Mouse (Mus musculus) testis, adult 2 months (tissue): ENCODE data around the gene Vps51. TPM values are rescaled to one million over a fixed set of nuclear protein-coding genes. Genes with fewer than 3 reads are reported as not detected.

Source experiments
- H3K27ac ChIP-seq: fragments of 200-500 bp; 2 replicates; pipeline ENCODE4 v1.5.1; 2012; ENCODE audit warnings: low read depth, low read length; ENCODE audit not compliant: control insufficient read depth, insufficient read depth
- H3K27me3 ChIP-seq: fragments of 200-500 bp; 2 replicates; pipeline ENCODE4 v1.6.1; 2012; ENCODE audit warnings: mild to moderate bottlenecking, low read length, moderate library complexity; ENCODE audit not compliant: control insufficient read depth, insufficient read depth
- H3K36me3 ChIP-seq: fragments of 200-500 bp; 2 replicates; pipeline ENCODE4 v1.6.1; 2012; ENCODE audit warnings: mild to moderate bottlenecking, low read length; ENCODE audit not compliant: control insufficient read depth, insufficient read depth
- H3K4me1 ChIP-seq: fragments of 200-500 bp; 2 replicates; pipeline ENCODE4 v1.6.1; 2012; ENCODE audit warnings: low read length; ENCODE audit not compliant: control insufficient read depth, insufficient read depth
- H3K4me3 ChIP-seq: fragments of 200-500 bp; 2 replicates; pipeline ENCODE4 v1.5.1; 2012; ENCODE audit warnings: low read depth, mild to moderate bottlenecking, low read length, moderate library complexity, mixed read lengths; ENCODE audit not compliant: control insufficient read depth
- CTCF ChIP-seq: fragments of 200-500 bp; IDR thresholded peaks from 2 replicates; pipeline ENCODE4 v1.5.1; 2012; ENCODE audit warnings: low read depth, mild to moderate bottlenecking, inconsistent platforms, low read length, moderate library complexity; ENCODE audit not compliant: control insufficient read depth, insufficient read depth, insufficient replicate concordance
- POLR2A ChIP-seq: fragments of 200-500 bp; IDR thresholded peaks from 2 replicates; pipeline ENCODE4 v1.6.1; 2012; ENCODE audit warnings: low read depth, mild to moderate bottlenecking, inconsistent platforms, low read length, moderate library complexity; ENCODE audit not compliant: control insufficient read depth
- polyA plus RNA-seq: library from polyadenylated mRNA; depleted of rRNA; stranded (reverse); fragments of >200 nt; gene quantifications from 2 replicates; pipeline ENCODE4 v1.2.3, GENCODE M21; 2012

The Vps51 gene
- polyA plus RNA-seq, 1 experiment, result 52.1 TPM

GRCm38 (mm10) chr19:6066571-6066970 is 10.5 kb downstream of the Vps51 start:
- Histone ChIP-seq H3K36me3 (no peaks in the 10 kb centered on the region), H3K4me1 (peaks cover 23% of the 10 kb centered on the region), H3K4me3 (no peak overlapping the region), H3K27ac (no peak overlapping the region), H3K27me3 (no peaks in the 10 kb centered on the region)
- TF ChIP-seq CTCF, result no peak
- no peak for TF ChIP-seq POLR2A

DNA sequence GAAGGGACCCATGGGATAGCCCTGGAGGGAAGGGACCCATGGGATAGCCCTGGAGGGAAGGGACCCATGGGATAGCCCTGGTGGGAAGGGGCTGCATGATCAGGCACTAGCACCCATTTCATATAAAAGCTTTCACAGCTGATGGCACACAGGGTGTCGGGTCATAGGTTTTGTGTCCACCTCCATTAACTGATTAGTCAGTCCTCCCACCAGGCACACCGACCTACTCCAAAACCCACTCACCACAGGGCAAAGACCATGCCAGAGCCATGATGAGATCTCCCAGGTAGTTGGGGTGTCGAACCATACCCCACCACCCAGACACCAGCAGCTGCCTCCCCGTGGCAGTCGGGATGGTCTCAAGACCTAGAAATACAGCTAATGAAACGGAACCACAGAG is 13.9 kb downstream of the Vps51 start:
- TF ChIP-seq POLR2A (no peak), CTCF (no peak)
- Histone ChIP-seq H3K4me1 (peaks cover 24% of the 10 kb centered on the region), H3K36me3 (no peaks in the 10 kb centered on the region), H3K27me3 (no peaks in the 10 kb centered on the region), H3K4me3 (peak overlapping the region; percentile 94), H3K27ac (no peak overlapping the region)

GRCm38 (mm10) chr19:6062418-6062817 is 14.6 kb downstream of the Vps51 start:
- peak overlapping the region; percentile 95 for H3K27ac ChIP-seq
- no peaks in the 10 kb centered on the region for H3K27me3 ChIP-seq
- TF ChIP-seq CTCF (no peak), POLR2A (no peak; the same call in 1 of the 2 replicates)
- no peaks in the 10 kb centered on the region for H3K36me3 ChIP-seq
- peaks cover 18% of the 10 kb centered on the region for H3K4me1 ChIP-seq
- peak overlapping the region; percentile 94 for H3K4me3 ChIP-seq

DNA sequence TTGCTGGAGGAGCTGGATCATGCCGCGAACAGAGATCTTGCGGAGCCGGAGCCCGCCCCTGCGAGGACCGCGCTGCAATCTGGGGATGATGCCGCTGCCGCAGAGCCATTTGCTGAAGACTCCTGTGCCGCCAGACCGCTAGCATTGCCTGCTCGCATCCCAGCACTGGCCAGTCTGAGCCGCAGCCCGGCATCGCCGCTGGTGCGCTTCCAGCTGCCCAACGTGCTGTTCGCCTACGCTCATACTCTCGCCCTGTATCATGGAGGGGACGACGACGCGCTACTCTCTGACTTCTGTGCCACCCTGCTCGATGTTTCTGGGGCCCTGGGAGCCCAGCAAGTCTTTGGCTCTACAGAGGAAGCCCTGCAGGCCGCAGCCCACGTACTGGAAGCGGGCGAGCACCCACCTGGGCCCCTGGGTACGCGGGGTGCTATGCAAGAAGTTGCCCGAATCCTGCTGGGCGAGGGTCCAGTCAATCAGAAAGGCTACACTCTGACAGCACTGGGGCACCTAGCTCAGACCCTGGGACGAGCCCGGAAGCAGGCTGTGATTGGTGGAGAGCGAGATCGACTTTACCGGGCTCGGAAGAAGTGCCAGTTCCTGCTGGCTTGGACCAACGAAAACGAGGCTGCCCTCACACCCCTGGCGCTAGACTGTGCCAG is 15.3 kb downstream of the Vps51 start:
- TF ChIP-seq POLR2A (no peak), CTCF (no peak)
- H3K27me3 ChIP-seq, result no peaks in the 10 kb centered on the region

GRCm38 (mm10) chr19:6061021-6061533 is 16.0 kb downstream of the Vps51 start, which contains the start of gene Znhit2:
Gene Znhit2 (plus strand): TSS chr19:6061192.
- Histone ChIP-seq H3K4me3 (peak within 1 kb of the TSS; percentile 94), H3K36me3 (no peaks in the 10 kb centered on the region), H3K27me3 (no peaks in the 10 kb centered on the region), H3K4me1 (peaks cover 9% of the 10 kb centered on the region), H3K27ac (peak within 1 kb of the TSS; percentile 95)
- TF ChIP-seq CTCF, result no peak
- peak; percentile 84 for TF ChIP-seq POLR2A

More for the DNA sequence above, 15.3 kb downstream of the Vps51 start:
- peak overlapping the region; percentile 95 for H3K27ac ChIP-seq
- peaks cover 15% of the 10 kb centered on the region for H3K4me1 ChIP-seq
- H3K36me3 ChIP-seq, result no peaks in the 10 kb centered on the region
- peak overlapping the region; percentile 94 for H3K4me3 ChIP-seq

DNA sequence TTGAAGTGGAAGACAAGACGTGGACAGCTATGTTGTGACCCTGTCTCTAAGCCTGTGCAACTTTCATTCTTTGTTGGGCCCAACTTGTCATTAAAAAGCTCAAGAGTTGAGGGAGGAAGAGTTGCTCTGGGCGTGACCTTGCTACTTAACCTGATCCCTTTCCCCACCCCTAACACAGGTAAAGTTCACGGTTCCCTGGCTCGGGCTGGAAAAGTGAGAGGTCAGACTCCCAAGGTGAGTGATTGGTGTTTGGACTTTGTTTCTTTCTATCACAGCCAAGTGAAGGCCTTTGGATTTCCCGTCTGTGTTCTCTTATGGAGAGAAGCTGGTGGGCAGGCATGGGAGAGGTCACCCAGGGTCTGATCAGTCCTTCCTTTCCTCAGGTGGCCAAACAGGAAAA is 18.1 kb downstream of the Vps51 start:
- 0 out of 2 replicates have a peak overlapping the region, but pooled peaks have one; percentile 7 for H3K27ac ChIP-seq
- no peaks in the 10 kb centered on the region for H3K36me3 ChIP-seq
- no peak for TF ChIP-seq CTCF
- no peak for TF ChIP-seq POLR2A

GRCm38 (mm10) chr19:6058513-6058912 is 18.5 kb downstream of the Vps51 start:
- Histone ChIP-seq H3K36me3 (no peaks in the 10 kb centered on the region), H3K27ac (peak overlapping the region; percentile 97), H3K4me1 (peaks cover 9% of the 10 kb centered on the region), H3K27me3 (no peaks in the 10 kb centered on the region), H3K4me3 (peak overlapping the region; percentile 99)
- TF ChIP-seq POLR2A, result no peak

More for the DNA sequence above, 18.1 kb downstream of the Vps51 start:
- H3K27me3 ChIP-seq, result no peaks in the 10 kb centered on the region
- peak overlapping the region; percentile 99 for H3K4me3 ChIP-seq
- H3K4me1 ChIP-seq, result peaks cover 9% of the 10 kb centered on the region

- no peaks in the 10 kb centered on the region for H3K36me3 ChIP-seq
- H3K4me3 ChIP-seq, result peak within 1 kb of the TSS; percentile 99
- no peaks in the 10 kb centered on the region for H3K27me3 ChIP-seq
- no peak for TF ChIP-seq CTCF
- TF ChIP-seq POLR2A, result peak; percentile 96
- peaks cover 6% of the 10 kb centered on the region for H3K4me1 ChIP-seq
- H3K27ac ChIP-seq, result peak within 1 kb of the TSS; percentile 97
Observed at GRCm38 (mm10) chr19:6057313-6058096, 19.5 kb downstream of the Vps51 start, which contains the start of the genes Mrpl49 and Fau. Gene Mrpl49 (minus strand): TSS chr19:6057785. Gene Fau (plus strand): TSS chr19:6057844.
